Mouse (Mus musculus): ENCODE measurements around the gene Gm42669. TPM values are rescaled to one million over a fixed set of nuclear protein-coding genes. Genes with fewer than 3 reads are reported as not detected.

Gm42669 gene
- not detected in 2 replicates for polyA plus RNA-seq (2012; ENCODE audit: insufficient read depth, insufficient read length, missing spikeins)

- no peak within 1 kb of the TSS for H3K27ac ChIP-seq (ENCODE audit: insufficient read depth, low read depth, low read length)
- no peak within 1 kb of the TSS for H3K4me3 ChIP-seq (ENCODE audit: insufficient read depth, low read length)
- no peaks in the 10 kb centered on the region; the same call in 1 of the 2 replicates for H3K4me1 ChIP-seq (ENCODE audit: control insufficient read depth, insufficient read depth, low read length)
- TF ChIP-seq CTCF (IDR thresholded peaks at IDR 0.05; ENCODE audit: low read depth, low read length) (no peak), POLR2A (IDR thresholded peaks at IDR 0.05; ENCODE audit: borderline replicate concordance, low read depth, low read length) (no peak)
Measured at GRCm38 (mm10) chr5:107507321-107507720, at the start of gene Gm42669. Gene Gm42669, plus strand, starts transcription at chr5:107507621.

- H3K4me3 ChIP-seq (ENCODE audit: insufficient read depth, low read length): no peak overlapping the region
- TF ChIP-seq CTCF (IDR thresholded peaks at IDR 0.05; ENCODE audit: low read depth, low read length) (no peak), POLR2A (IDR thresholded peaks at IDR 0.05; ENCODE audit: borderline replicate concordance, low read depth, low read length) (no peak)
- peaks cover 10% of the 10 kb centered on the region for H3K4me1 ChIP-seq (ENCODE audit: control insufficient read depth, insufficient read depth, low read length)
- H3K27ac ChIP-seq (ENCODE audit: insufficient read depth, low read depth, low read length): no peak overlapping the region
Measured at GRCm38 (mm10) chr5:107462147-107463076, 45.0 kb upstream of the Gm42669 start.

GRCm38 (mm10) chr5:107466501-107466900, 40.9 kb upstream of the Gm42669 start:
- TF ChIP-seq POLR2A (IDR thresholded peaks at IDR 0.05; ENCODE audit: borderline replicate concordance, low read depth, low read length) (no peak), CTCF (IDR thresholded peaks at IDR 0.05; ENCODE audit: low read depth, low read length) (no peak)
- Histone ChIP-seq H3K4me3 (ENCODE audit: insufficient read depth, low read length) (no peak overlapping the region), H3K4me1 (ENCODE audit: control insufficient read depth, insufficient read depth, low read length) (peaks cover 4% of the 10 kb centered on the region), H3K27ac (ENCODE audit: insufficient read depth, low read depth, low read length) (no peak overlapping the region)

GRCm38 (mm10) chr5:107467098-107467497, 40.3 kb upstream of the Gm42669 start:
- H3K27ac ChIP-seq (ENCODE audit: insufficient read depth, low read depth, low read length): no peak overlapping the region
- H3K4me3 ChIP-seq (ENCODE audit: insufficient read depth, low read length): no peak overlapping the region
- TF ChIP-seq POLR2A (IDR thresholded peaks at IDR 0.05; ENCODE audit: borderline replicate concordance, low read depth, low read length) (no peak), CTCF (IDR thresholded peaks at IDR 0.05; ENCODE audit: low read depth, low read length) (no peak)
- H3K4me1 ChIP-seq (ENCODE audit: control insufficient read depth, insufficient read depth, low read length): peaks cover 4% of the 10 kb centered on the region

GRCm38 (mm10) chr5:107470600-107471329, 36.7 kb upstream of the Gm42669 start:
- Histone ChIP-seq H3K4me1 (ENCODE audit: control insufficient read depth, insufficient read depth, low read length) (peaks cover 4% of the 10 kb centered on the region), H3K27ac (ENCODE audit: insufficient read depth, low read depth, low read length) (no peak overlapping the region), H3K4me3 (ENCODE audit: insufficient read depth, low read length) (no peak overlapping the region)
- TF ChIP-seq POLR2A (IDR thresholded peaks at IDR 0.05; ENCODE audit: borderline replicate concordance, low read depth, low read length) (no peak), CTCF (IDR thresholded peaks at IDR 0.05; ENCODE audit: low read depth, low read length) (no peak)

GRCm38 (mm10) chr5:107480194-107480593, 27.2 kb upstream of the Gm42669 start:
- H3K4me3 ChIP-seq (ENCODE audit: insufficient read depth, low read length): no peak overlapping the region
- no peak overlapping the region for H3K27ac ChIP-seq (ENCODE audit: insufficient read depth, low read depth, low read length)
- TF ChIP-seq POLR2A (IDR thresholded peaks at IDR 0.05; ENCODE audit: borderline replicate concordance, low read depth, low read length) (no peak), CTCF (IDR thresholded peaks at IDR 0.05; ENCODE audit: low read depth, low read length) (no peak)
- 0 out of 2 replicates have a peak, but pooled peaks cover 4% of the 10 kb centered on the region for H3K4me1 ChIP-seq (ENCODE audit: control insufficient read depth, insufficient read depth, low read length)

GRCm38 (mm10) chr5:107488996-107489395, 18.4 kb upstream of the Gm42669 start:
- H3K4me1 ChIP-seq (ENCODE audit: control insufficient read depth, insufficient read depth, low read length): peaks cover 4% of the 10 kb centered on the region; the same call in 1 of the 2 replicates
- no peak overlapping the region for H3K27ac ChIP-seq (ENCODE audit: insufficient read depth, low read depth, low read length)
- H3K4me3 ChIP-seq (ENCODE audit: insufficient read depth, low read length): no peak overlapping the region
- no peak for TF ChIP-seq POLR2A (IDR thresholded peaks at IDR 0.05; ENCODE audit: borderline replicate concordance, low read depth, low read length)
- no peak for TF ChIP-seq CTCF (IDR thresholded peaks at IDR 0.05; ENCODE audit: low read depth, low read length)

GRCm38 (mm10) chr5:107491036-107491435, 16.4 kb upstream of the Gm42669 start:
- peaks cover 4% of the 10 kb centered on the region; the same call in 1 of the 2 replicates for H3K4me1 ChIP-seq (ENCODE audit: control insufficient read depth, insufficient read depth, low read length)
- no peak overlapping the region for H3K4me3 ChIP-seq (ENCODE audit: insufficient read depth, low read length)
- no peak overlapping the region for H3K27ac ChIP-seq (ENCODE audit: insufficient read depth, low read depth, low read length)
- TF ChIP-seq POLR2A (IDR thresholded peaks at IDR 0.05; ENCODE audit: borderline replicate concordance, low read depth, low read length): no peak
- no peak for TF ChIP-seq CTCF (IDR thresholded peaks at IDR 0.05; ENCODE audit: low read depth, low read length)

GRCm38 (mm10) chr5:107492471-107492870, 14.9 kb upstream of the Gm42669 start:
- TF ChIP-seq CTCF (IDR thresholded peaks at IDR 0.05; ENCODE audit: low read depth, low read length) (no peak), POLR2A (IDR thresholded peaks at IDR 0.05; ENCODE audit: borderline replicate concordance, low read depth, low read length) (no peak)
- H3K4me1 ChIP-seq (ENCODE audit: control insufficient read depth, insufficient read depth, low read length): peaks cover 5% of the 10 kb centered on the region; the same call in 1 of the 2 replicates
- no peak overlapping the region for H3K4me3 ChIP-seq (ENCODE audit: insufficient read depth, low read length)
- no peak overlapping the region for H3K27ac ChIP-seq (ENCODE audit: insufficient read depth, low read depth, low read length)

Data from bone marrow macrophage, adult 2 months (primary cell).